Mouse (Mus musculus): Measurements from ENCODE around the gene Picalm.

- TF ChIP-seq CTCF (IDR thresholded peaks at IDR 0.05; ENCODE audit: borderline replicate concordance, control insufficient read depth, extremely low read depth, insufficient read depth, low read length, poor library complexity): no peak
- TF ChIP-seq POLR2A (IDR thresholded peaks at IDR 0.05; ENCODE audit: control insufficient read depth, extremely low read depth, insufficient read depth, low read length, poor library complexity): no peak
These were observed 33.4 kb upstream of the Picalm start for GRCm38 (mm10) chr7:90096609-90097008.

Measured in thymus, adult 2 months (tissue).